Mouse (Mus musculus) thymus, postnatal 0 days (tissue): Measurements from ENCODE around the gene Slc3a2. TPM values are rescaled to one million over a fixed set of nuclear protein-coding genes. Genes with fewer than 3 reads are reported as not detected.

Experiments used
- DNase-seq: peaks from one replicate; pipeline ENCODE4 v3.0.0-alpha.2; 2015; ENCODE audit warnings: low spot score
- polyA plus RNA-seq: library from polyadenylated mRNA; unstranded; fragments of >200 nt; fragmentation: Nextera tagmentation; extraction: Ambion mirVana; gene quantifications from 2 replicates; pipeline ENCODE4 v1.2.1, GENCODE M21; 2015

Gene Slc3a2
- polyA plus RNA-seq, 1 experiment from 2014 or later, result 122 TPM

DNA sequence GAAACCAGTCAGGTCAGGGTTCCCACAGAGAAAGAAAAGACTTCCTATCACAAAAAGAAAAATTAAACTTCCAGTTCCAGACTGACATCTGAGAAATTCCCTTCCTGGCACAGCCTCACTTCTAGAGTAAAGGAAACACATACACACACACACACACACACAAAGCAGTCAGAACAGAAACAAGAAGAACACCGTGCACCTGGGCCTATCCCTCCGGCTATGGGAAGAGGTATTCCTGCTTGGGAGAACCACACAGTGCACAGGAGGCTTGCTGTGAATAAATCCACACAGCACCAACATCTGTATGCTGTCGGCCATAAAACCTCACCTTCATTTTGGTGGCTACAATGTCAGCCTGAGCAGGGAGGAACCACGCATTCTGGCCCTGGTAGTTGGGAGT is 11.7 kb downstream of the Slc3a2 start:
- no peak for DNase-seq

DNA sequence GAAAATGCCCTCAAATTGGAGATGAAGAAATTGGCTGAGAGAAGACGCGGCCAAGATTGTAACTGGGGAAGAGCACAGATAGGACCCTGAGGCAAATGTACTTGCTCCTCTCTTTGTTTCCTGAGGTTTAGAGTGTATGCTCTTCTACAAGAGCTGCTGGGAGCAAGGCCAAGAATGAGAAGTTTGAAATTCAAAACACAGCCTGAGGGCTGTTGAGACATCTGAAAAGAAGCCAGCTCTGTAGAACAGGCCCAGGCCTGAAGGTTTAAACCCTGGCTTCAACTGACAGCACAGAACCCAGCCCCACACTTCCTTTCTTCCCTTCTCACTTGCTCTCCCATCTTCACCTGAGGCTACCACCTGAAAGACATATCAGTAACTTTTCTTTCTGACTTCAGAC is 13.1 kb downstream of the Slc3a2 start:
- no peak for DNase-seq

DNA sequence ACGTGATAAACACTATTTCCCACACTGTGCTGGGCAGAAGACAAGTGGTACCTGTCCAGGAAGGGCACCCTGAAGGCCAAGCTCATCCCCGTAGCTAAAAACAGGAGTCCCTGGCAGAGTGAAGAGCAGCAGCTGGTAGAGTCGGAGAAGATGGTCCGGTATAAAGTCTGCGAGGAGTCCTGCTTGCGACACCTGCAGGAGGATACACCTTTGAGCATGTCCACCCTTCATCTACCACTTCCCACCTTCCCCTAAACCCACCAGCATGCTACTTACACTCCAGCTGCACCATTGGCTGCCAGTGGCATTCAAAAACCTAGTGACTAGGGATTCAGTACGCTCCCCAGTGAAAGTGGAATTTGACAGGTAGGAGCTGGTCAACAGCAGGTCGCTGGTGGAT is 14.2 kb downstream of the Slc3a2 start:
- DNase-seq, result no peak

DNA sequence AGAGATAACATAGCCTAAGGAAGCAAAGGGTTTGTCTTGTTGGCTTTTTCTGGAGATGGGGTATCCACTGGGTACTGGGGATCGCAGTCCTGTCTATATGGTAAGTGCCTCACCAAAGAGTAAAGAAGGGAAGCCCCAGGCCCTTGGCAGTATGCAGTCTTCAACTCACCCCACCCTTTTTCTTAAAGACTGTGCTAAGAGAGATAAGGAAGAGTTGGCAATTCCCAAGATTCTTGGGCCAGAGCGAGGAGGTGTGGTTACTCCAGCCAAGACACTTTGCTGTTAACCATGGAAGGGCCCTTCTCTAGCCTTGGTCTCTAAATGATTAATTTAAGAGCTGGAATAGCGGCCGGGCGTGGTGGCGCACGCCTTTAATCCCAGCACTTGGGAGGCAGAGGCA is 16.2 kb downstream of the Slc3a2 start:
- DNase-seq, result no peak

DNA sequence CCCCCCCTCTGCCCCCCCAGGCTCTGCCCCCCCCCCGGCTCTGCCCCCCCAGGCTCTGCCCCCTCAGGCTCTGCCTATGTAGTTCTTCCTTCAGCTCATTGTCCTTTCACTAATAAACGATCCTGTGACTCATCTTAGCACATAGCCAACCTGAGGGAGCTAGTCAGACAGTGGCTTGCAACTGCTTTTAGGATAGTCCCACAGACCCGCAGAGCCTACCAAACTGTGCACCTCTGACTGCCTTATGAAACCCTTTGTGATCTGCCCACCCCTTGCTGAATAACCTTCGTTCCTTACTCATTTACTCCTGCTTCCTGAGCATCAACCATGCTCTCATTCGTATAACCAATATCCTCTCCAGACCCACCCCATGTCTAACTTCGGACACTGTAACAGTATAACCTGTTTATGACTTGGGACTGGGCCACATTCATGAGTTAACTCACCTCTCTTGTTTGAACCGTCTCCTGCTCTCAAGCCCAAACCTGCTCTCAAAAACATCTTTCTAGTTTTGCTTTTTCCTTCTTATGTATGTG is 17.0 kb downstream of the Slc3a2 start:
- no peak for DNase-seq

DNA sequence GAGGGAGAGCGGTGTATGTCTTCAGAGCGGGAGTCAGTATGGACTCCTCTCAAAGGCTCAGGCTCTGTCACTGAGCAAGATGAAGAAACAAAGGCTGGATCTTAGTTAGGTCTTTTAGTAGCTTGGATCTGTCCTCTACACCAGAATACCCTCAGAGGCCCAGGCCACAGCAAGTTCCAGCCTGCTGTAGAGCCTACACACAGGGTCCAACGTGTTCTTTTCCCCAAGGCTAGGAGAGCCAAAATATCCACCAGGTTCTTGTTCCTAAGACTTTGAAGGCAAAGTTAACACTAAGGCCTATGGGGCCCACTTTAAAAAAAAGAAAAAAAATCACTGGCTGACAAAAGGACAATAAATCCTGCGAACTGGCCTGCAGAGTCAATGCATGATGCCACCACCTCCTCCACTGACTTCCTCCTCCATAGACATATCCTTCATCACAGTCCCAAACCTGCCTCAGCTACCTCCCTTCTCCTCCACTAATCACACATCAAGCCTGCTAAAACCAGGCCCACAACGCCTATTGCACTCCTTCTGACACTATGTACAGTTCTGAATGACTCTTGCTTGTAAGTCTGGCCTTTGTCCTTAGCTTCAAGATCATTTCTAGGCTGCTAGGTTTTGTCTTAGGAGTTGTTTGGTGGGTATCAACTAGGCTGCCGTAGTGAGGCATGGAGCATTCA is 18.0 kb downstream of the Slc3a2 start:
- DNase-seq, result no peak

DNA sequence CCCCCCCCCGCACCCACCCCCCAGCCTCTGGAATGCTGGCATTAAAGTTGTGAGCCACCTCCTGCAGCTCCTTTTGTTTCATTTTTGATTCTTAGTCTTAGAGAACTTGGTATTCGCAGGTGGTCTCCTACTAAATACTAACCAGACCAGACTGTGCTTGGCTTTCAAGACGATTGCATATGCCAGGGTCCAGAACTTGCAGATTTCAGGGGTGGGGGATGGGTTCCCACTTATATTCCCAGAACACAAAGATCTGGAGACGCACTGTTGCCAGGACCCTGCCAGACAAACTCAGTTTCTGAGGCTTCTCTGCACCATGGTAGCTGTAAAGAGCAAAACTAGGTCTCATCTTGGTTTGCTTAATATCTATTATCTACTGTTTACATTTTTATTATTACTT is 19.6 kb downstream of the Slc3a2 start:
- DNase-seq, result no peak

DNA sequence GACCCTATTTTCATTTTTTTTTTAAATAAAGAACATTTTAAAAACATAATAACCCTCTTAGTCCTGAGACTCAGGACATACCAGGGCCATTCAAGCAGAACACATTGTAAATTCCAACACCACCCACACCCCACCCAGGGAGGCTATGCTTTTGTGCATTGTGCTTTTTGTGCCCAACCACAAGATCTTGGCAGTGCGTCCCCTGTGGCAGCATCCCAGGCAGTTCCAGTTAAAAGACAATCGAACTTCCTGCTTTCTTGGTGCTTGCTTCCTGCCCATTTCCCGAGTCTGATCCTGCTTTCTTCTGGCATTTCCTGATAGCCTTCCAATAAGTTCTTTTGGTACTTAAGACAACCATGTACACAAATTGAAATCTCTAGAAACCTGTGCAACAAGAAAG is 20.7 kb downstream of the Slc3a2 start:
- no peak for DNase-seq

DNA sequence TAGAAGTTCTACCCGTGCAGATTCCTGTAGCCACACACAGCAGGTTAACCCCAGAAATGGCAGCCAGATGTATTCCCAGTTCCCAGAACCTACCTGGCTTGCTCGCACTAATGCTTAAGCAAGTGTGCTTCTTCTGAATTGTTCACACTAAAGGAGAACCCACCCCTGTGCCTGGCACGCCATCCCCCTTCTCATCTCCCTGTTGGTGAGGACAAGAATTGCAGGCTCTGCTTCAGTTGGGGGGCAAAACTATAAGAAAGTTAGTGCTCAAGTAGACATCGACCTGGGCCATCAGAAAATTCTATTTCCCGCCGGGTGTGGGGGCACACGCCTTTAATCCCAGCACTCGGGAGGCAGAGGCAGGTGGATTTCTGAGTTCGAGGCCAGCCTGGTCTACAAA is 23.5 kb downstream of the Slc3a2 start:
- peak; percentile 38 for DNase-seq

DNA sequence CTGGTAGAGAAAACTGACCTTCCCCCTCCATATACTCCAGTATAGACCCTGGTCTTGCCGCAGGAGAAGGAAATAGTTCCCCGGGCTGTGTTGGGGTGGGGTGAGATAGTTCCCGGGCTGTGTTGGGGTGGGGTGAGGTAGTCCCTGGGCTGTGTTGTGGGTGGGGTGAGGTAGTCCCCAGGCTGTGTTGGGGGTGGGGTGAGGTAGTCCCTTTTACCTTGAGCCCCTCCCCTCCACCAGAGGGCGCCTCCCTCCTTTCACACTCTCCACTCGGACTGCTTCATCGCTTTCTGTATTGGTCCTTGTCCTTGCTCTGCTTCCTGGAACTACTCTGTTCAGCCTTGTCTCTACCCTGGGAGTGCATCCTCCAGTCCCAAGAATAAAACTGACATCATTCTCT is 27.8 kb downstream of the Slc3a2 start:
- DNase-seq, result peak; percentile 56

DNA sequence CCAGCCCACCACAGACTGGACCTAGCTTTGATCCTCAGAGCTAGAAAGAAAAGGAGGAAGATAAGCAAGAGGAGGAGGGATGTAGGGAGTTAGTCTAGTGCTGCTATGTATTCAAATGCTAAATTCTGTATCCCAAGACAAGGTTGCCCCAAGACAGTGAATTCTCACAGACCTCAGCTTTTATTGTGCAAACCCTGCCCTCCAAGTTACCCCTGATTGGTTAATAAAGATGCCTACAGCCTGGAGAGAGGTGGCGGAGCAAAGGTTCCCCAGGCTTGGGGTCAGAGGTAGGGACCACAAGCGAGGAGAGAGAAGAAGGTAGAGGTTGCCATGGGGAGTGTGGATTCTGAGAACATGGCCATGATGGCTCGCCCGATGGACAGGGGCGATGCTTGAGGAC is 30.4 kb downstream of the Slc3a2 start:
- DNase-seq, result no peak

DNA sequence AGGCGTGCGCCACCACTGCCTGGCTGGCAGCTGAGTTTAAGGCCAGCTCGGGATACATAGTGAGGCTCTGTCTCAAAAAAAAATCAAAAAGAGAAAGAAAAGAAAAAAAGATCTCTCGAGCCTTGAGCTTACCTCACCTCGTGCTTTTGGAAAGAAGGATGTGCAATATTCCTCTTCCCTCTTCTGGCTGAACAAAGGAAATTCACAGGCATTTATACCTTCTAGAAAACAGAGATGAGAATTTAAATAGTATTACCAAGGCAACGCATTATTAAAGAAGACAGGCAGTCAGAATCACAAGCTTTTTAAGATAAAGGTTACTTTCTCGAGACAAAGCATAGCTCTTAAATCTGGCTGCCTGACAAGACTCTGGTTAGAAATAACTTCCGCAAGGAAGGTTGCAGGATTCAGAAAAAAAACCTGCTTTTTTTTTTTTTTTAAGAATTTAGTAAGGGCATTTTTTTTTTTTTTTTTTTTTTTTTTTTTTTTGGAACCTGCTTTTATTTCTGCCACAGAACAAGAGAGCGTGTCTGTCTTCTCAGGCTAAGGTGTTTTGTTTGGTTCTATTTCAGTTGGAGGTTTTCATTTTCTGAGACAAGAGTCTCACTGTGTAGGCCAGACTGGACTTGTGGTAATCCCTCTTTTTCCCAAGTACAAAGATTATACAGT is 31.2 kb downstream of the Slc3a2 start:
- DNase-seq, result no peak

DNA sequence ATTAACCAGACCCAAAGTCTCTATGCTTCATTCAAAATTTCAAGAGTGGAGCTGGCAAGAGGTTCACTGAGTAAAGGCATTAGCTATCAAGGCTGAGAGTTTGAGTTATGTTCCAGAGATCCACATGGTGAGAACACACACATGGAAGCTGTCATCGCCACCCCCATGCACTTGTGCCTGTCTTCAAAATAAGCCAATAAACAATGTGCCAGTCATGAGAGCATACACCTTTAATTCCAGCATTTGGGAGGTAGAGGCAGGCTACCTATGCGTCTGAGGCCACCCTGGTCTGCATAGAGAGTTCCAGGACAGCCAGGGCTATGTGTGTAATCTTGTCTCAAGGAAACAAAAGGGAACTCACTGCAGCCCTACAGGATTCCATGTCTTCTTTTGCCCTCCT is 39.5 kb downstream of the Slc3a2 start:
- no peak for DNase-seq

DNA sequence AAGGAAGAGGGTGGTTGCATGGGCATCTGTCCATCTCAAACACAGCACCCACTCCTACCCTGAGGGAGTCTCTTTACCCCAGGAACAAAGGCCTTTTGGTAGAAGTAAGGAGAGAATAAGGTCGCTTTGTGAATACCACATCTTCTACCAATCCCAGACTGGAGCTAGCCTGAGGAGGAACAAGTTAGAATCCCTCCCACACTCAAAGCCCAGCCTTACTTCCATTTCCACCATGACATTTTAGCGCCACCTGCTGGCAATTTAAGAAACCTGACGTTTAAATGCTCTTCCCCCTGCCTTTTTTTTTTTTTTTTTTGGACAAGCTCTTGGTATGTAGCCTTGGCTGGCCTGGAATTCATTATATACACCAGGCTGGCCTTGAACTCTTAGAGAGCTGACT is 40.2 kb downstream of the Slc3a2 start:
- DNase-seq, result peak; percentile 87

DNA sequence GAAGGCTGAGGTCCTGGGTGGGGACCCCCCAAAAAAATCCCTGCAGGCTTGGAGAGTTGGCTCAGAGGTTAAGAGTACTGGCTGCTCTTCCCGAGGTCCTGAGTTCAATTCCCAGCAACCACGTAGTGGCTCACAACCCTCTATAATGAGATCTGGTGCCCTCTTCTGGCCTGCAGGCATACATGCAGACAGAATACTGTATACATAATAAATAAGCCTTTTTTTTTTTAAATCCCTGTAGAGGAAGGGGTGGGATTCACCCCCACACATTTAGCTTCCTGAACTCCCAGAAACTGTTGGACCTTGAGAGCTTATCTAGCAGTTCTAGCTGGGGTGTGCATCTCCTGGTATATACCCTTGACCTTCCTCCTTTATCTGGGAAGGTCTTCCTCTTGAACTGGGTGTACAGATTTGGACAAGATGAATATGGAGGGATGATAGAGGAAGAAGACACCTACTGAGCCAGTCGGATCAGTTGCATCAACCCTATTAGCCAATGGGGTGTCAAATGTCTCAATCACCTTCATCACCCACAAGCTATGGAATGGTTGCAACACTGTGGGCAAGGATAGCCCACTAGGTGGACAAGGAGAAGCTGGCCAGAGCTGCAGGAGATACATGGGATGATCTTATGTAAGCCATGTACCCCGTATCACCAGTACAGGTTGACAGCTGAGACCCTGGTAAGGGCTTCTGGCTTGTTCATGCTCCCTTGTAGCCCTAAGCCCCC is 41.4 kb downstream of the Slc3a2 start:
- no peak for DNase-seq

DNA sequence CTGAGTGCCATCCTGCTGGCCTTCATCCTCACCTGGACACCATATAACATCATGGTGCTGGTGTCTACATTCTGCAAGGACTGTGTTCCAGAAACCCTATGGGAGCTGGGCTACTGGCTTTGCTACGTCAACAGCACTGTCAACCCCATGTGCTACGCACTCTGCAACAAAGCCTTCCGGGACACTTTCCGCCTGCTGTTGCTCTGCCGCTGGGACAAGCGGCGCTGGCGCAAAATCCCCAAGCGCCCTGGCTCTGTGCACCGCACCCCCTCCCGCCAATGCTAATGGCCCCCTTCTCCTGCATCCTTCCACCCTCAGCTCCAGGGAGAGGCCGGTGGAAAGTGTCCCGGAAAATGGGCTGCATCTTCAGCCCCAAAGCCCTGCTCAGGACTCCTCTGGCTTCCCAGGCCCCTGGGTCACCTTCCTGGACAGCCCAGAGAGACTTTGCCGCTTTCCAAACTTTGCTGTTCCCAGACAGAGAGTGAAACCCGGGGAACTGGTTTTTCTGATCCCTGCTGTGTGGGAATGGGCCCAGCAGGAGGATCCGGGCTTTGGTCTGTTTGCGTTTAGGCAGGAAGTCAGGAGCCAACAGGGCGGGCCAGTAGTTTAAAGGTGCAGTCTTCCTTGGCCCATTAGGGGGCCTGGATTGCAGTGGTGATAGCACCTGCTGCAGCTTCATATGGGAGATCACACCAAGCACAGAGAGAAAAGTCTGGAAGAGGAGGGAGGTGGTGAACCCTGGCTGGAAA is 44.0 kb downstream of the Slc3a2 start:
- no peak for DNase-seq

DNA sequence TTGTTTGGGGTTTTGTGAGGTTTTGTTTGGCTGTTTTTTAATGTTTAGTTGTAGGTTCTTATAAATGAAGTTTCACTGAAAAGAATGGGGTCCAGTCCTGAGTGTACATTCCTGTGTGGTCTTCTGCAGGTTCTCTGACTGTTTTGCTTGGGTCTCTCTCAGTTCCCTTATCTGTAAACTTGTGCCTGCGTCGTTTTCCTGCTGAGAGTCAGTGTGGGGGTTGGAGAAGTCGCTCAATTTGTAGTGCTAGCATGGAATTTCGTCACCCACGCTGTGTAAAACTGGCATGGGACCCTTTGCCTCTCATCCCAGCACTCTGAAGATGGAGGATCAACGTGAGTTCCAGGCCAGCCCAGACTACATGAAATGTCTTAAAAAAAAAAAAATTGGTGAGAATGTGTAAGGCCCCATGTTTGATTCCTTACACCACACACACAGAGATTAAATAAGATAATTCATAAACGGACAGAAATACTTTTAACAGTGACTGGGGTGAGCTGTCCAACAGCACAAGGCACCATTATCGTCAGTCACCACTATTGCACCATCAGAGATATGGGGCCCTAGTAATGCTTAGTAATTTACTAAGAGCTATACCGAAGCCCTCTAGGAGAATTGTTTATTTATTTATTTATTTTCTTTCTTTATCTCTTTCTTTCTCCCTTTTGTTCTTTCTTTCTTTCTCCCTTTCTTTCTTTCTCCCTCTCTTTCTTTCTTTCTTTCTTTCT is 49.7 kb downstream of the Slc3a2 start:
- DNase-seq, result no peak

DNA sequence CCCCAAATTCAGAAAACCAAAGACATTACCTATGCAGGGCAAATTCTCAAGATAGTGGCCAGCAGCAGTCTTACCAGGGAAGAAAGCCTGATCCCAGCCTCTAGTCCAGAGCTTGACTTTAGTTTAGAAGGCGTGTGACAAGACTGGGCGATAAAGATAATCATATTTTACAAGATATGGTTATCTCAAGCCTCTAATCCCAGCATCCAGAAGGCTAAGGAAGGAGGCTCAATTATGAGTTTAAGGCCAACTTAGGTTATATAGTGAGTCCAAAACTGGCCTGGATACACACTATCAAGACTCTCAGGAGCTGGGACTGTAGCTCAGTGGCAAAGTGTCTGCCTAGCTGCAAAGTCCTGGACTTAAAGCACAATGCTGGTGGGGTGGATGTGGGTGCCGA is 50.3 kb downstream of the Slc3a2 start:
- no peak for DNase-seq

DNA sequence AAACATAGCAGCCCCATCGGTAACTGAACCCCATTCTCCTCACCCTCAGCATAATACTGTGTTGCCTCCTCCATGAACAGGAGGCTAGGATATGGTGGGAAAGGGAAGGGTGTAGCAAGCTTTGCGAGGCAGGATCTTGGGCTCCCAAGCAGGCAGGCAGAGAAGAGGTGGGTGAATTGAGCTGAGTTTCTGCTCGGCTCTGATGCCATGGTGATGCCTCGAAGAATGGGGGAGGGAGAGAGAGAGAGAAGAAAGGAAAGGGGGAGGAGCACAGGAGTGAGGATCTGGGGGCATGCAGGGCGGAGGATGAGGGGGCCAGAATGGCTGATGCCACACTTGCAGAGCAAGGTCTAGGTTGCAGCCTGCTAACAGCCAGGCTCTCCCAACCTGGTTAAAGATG is 57.4 kb downstream of the Slc3a2 start:
- no peak for DNase-seq

DNA sequence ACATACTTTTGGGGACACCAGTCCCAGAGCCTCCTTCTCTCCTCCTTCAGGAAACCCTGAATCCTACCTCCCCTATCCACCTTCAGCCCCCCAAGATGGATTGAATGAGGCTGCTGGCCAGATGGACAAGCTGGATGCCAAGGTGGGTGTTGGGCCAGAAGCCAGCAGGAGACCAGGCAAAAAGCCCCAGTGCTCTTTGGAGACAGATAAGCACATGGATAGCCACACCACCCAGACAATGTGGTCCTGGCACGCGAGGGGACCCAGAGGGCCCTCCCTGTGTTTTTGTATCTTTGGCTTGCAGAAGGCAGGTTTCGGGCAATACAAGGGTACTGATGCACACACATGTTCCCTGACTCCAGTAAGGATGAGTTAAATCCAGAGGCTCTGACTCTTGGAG is 58.3 kb downstream of the Slc3a2 start:
- DNase-seq, result no peak

DNA sequence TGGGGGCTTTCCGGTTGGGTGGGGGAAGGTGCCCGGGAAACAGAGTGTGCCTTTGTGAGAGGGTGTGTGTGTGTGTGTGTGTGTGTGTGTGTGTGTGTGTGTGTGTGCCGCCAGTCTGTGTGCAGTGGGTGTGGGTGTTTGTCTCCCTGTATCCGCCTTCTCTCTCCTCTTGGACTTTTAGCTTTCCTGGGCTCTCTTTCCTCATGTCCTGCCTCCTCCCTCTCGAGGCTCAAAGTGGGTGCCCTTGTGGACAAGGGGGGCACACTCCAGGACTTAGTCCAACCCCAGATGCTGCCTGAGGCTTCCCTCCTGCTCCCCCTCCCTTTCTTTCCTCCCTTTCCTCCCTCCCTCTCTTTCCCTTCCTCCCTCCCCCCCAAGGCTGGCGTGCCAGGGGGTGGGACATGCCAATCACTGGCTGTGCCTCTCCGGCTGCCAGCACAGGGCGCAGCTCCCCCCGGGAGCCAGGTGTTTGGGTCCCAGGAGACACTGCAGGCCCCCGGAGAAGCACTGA is 59.2 kb downstream of the Slc3a2 start:
- no peak for DNase-seq
